Mouse (Mus musculus) MEL (cell line): ENCODE measurements at regions not wholly inside any gene's neighbourhood (a gene's known extent, or its start where the extent isn't known, plus 50 kb on each side); places are given as distances from the start of the nearest gene placed in this dataset.

Experiments
- DNase-seq: peaks from one replicate; pipeline ENCODE4 v3.0.0; 2011; ENCODE audit warnings: low read depth, low spot score
- H3K27ac ChIP-seq: 2 replicates; pipeline ENCODE4 v1.5.1; 2012; ENCODE audit warnings: low read depth, mild to moderate bottlenecking, control low read depth, low read length, moderate library complexity; ENCODE audit not compliant: control insufficient read depth
- H3K27me3 ChIP-seq, 2 experiments: fragments of 150-350 bp in 1 of 2; sonication (generic) in 1 of 2; 2 replicates each; pipeline ENCODE4 v1.6.1; 2012; ENCODE audit warnings: low read length in 2 of 2, mild to moderate bottlenecking in 2 of 2, improper control_type of control experiment in 1 of 2, moderate library complexity in 1 of 2; ENCODE audit not compliant: insufficient read depth in 2 of 2, control insufficient read depth in 1 of 2
- H3K36me3 ChIP-seq, 2 experiments: 2 replicates each; pipeline ENCODE4 v1.6.1; 2012 to 2014; ENCODE audit warnings: low read length in 2 of 2, improper control_type of control experiment in 1 of 2, inconsistent platforms in 1 of 2, mild to moderate bottlenecking in 1 of 2; ENCODE audit not compliant: insufficient read depth in 2 of 2, control insufficient read depth in 1 of 2
- H3K4me1 ChIP-seq, 2 experiments: fragments of 150-350 bp in 1 of 2; sonication (generic) in 1 of 2; 2 replicates each; pipeline ENCODE4 v1.6.1; 2012; ENCODE audit warnings: low read length in 2 of 2, improper control_type of control experiment in 1 of 2, mild to moderate bottlenecking in 1 of 2; ENCODE audit not compliant: insufficient read depth in 2 of 2, control insufficient read depth in 1 of 2
- H3K4me3 ChIP-seq, 2 experiments: fragments of 150-350 bp in 1 of 2; sonication (generic) in 1 of 2; 2 replicates each; pipeline ENCODE4 v1.5.1; 2012; ENCODE audit warnings: low read depth in 2 of 2, low read length in 2 of 2, mild to moderate bottlenecking in 2 of 2, moderate library complexity in 2 of 2, control low read depth in 1 of 2, improper control_type of control experiment in 1 of 2; ENCODE audit not compliant: control insufficient read depth in 1 of 2, insufficient read depth in 1 of 2
- H3K79me2 ChIP-seq: 2 replicates; pipeline ENCODE4 v1.6.1; 2012; ENCODE audit warnings: mild to moderate bottlenecking, low read length, moderate library complexity; ENCODE audit not compliant: control insufficient read depth, poor library complexity, insufficient read depth
- H3K9ac ChIP-seq: 2 replicates; pipeline ENCODE4 v1.6.1; 2012; ENCODE audit warnings: low read depth, mild to moderate bottlenecking, control low read depth, low read length, moderate library complexity; ENCODE audit not compliant: control insufficient read depth, poor library complexity, severe bottlenecking
- H3K9me3 ChIP-seq: fragments of 150-350 bp; sonication (generic); replicated peaks from 2 replicates; pipeline ENCODE4 v1.6.1; 2012; ENCODE audit warnings: mild to moderate bottlenecking, low read length, improper control_type of control experiment, moderate library complexity; ENCODE audit not compliant: insufficient read depth
- BHLHE40 ChIP-seq: IDR thresholded peaks from 2 replicates; pipeline ENCODE4 v1.6.1; 2012; ENCODE audit warnings: low read depth, mild to moderate bottlenecking, inconsistent platforms, low read length, improper control_type of control experiment, borderline replicate concordance
- CHD2 ChIP-seq: IDR thresholded peaks from 2 replicates; pipeline ENCODE4 v1.6.1; 2011; ENCODE audit warnings: low read length, improper control_type of control experiment
- CTCF ChIP-seq, 3 experiments: IDR thresholded peaks in 2 of 3; conservative IDR thresholded peaks in 1 of 3; 2 replicates each; pipeline ENCODE4 v1.5.1; 2011 to 2012; ENCODE audit warnings: low read length in 3 of 3, low read depth in 2 of 3, mild to moderate bottlenecking in 2 of 3, improper control_type of control experiment in 1 of 3, inconsistent platforms in 1 of 3, mixed read lengths in 1 of 3, moderate library complexity in 1 of 3; ENCODE audit not compliant: control insufficient read depth in 1 of 3, insufficient read depth in 1 of 3, poor library complexity in 1 of 3, severe bottlenecking in 1 of 3
- E2F4 ChIP-seq: IDR thresholded peaks from 2 replicates; pipeline ENCODE4 v1.6.1; 2011; ENCODE audit warnings: low read depth, low read length, improper control_type of control experiment, borderline replicate concordance
- ELF1 ChIP-seq: IDR thresholded peaks from 2 replicates; pipeline ENCODE4 v1.6.1; 2014; ENCODE audit warnings: low read depth, mild to moderate bottlenecking, inconsistent platforms, low read length, improper control_type of control experiment, moderate library complexity
- EP300 ChIP-seq, 2 experiments: IDR thresholded peaks; 2 replicates each; pipeline ENCODE4 v1.6.1; 2011; ENCODE audit warnings: improper control_type of control experiment in 2 of 2, low read length in 2 of 2, low read depth in 1 of 2, mild to moderate bottlenecking in 1 of 2
- ETS1 ChIP-seq: IDR thresholded peaks from 2 replicates; pipeline ENCODE4 v1.6.1; 2012; ENCODE audit warnings: low read depth, mild to moderate bottlenecking, inconsistent platforms, low read length, improper control_type of control experiment, moderate library complexity
- GABPA ChIP-seq: IDR thresholded peaks from 2 replicates; pipeline ENCODE4 v1.6.1; 2012; ENCODE audit warnings: low read depth, mild to moderate bottlenecking, inconsistent platforms, low read length, improper control_type of control experiment, moderate library complexity
- GATA1 ChIP-seq: IDR thresholded peaks from 2 replicates; pipeline ENCODE4 v1.6.1; 2011; ENCODE audit warnings: low read depth, low read length, improper control_type of control experiment
- JUND ChIP-seq: IDR thresholded peaks from 2 replicates; pipeline ENCODE4 v1.6.1; 2011; ENCODE audit warnings: low read depth, mild to moderate bottlenecking, improper control_type of control experiment, low read length
- KAT2A ChIP-seq: conservative IDR thresholded peaks from 2 replicates; pipeline ENCODE4 v1.6.1; 2012; ENCODE audit warnings: low read depth, low read length, improper control_type of control experiment, inconsistent platforms
- MAFK ChIP-seq: IDR thresholded peaks from 2 replicates; pipeline ENCODE4 v1.6.1; 2011; ENCODE audit warnings: low read depth, mild to moderate bottlenecking, low read length, improper control_type of control experiment, borderline replicate concordance
- MAZ ChIP-seq: IDR thresholded peaks from 2 replicates; pipeline ENCODE4 v1.6.1; 2012; ENCODE audit warnings: low read depth, mild to moderate bottlenecking, inconsistent platforms, low read length, improper control_type of control experiment
- MEF2A ChIP-seq: IDR thresholded peaks from 2 replicates; pipeline ENCODE4 v1.6.1; 2014; ENCODE audit warnings: low read depth, mild to moderate bottlenecking, inconsistent platforms, low read length, improper control_type of control experiment; ENCODE audit not compliant: poor library complexity, insufficient replicate concordance, severe bottlenecking; ENCODE audit errors: extremely low read depth
- MXI1 ChIP-seq: IDR thresholded peaks from 2 replicates; pipeline ENCODE4 v1.6.1; 2011; ENCODE audit warnings: mild to moderate bottlenecking, low read depth, low read length, improper control_type of control experiment
- MYB ChIP-seq: IDR thresholded peaks from 2 replicates; pipeline ENCODE4 v1.6.1; 2011; ENCODE audit warnings: mild to moderate bottlenecking, low read depth, low read length, improper control_type of control experiment
- MYC ChIP-seq: IDR thresholded peaks from 2 replicates; pipeline ENCODE4 v1.6.1; 2011; ENCODE audit warnings: low read depth, mild to moderate bottlenecking, low read length, improper control_type of control experiment, moderate library complexity
- NELFE ChIP-seq: IDR thresholded peaks from 2 replicates; pipeline ENCODE4 v1.6.1; 2011; ENCODE audit warnings: low read depth, low read length, improper control_type of control experiment
- NRF1 ChIP-seq: IDR thresholded peaks from 2 replicates; pipeline ENCODE4 v1.6.1; 2014; ENCODE audit warnings: low read depth, mild to moderate bottlenecking, inconsistent platforms, low read length, improper control_type of control experiment, moderate library complexity; ENCODE audit not compliant: poor library complexity, insufficient read depth, severe bottlenecking
- POLR2A ChIP-seq, 2 experiments: IDR thresholded peaks; 2 replicates each; pipeline ENCODE4 v1.6.1; 2011 to 2012; ENCODE audit warnings: low read length in 2 of 2, mild to moderate bottlenecking in 2 of 2, control low read depth in 1 of 2, improper control_type of control experiment in 1 of 2, low read depth in 1 of 2, moderate library complexity in 1 of 2; ENCODE audit not compliant: control insufficient read depth in 1 of 2, insufficient read depth in 1 of 2, poor library complexity in 1 of 2
- POLR2AphosphoS2 ChIP-seq: IDR thresholded peaks from 2 replicates; pipeline ENCODE4 v1.6.1; 2011; ENCODE audit warnings: low read length, improper control_type of control experiment
- POLR2AphosphoS5 ChIP-seq: IDR thresholded peaks from 2 replicates; pipeline ENCODE4 v1.6.1; 2012; ENCODE audit warnings: low read depth, borderline replicate concordance, mild to moderate bottlenecking, inconsistent platforms, low read length, moderate library complexity, mixed read lengths
- RAD21 ChIP-seq: IDR thresholded peaks from 2 replicates; pipeline ENCODE4 v1.6.1; 2011; ENCODE audit warnings: mild to moderate bottlenecking, low read depth, low read length, improper control_type of control experiment
- SIN3A ChIP-seq: IDR thresholded peaks from 2 replicates; pipeline ENCODE4 v1.6.1; 2012; ENCODE audit warnings: low read length, improper control_type of control experiment, inconsistent platforms
- UBTF ChIP-seq: IDR thresholded peaks from 2 replicates; pipeline ENCODE4 v1.6.1; 2012; ENCODE audit warnings: low read depth, mild to moderate bottlenecking, inconsistent platforms, low read length, improper control_type of control experiment, moderate library complexity, borderline replicate concordance; ENCODE audit not compliant: insufficient read depth
- USF1 ChIP-seq: IDR thresholded peaks from 2 replicates; pipeline ENCODE4 v1.6.1; 2014; ENCODE audit warnings: low read depth, mild to moderate bottlenecking, inconsistent platforms, low read length, improper control_type of control experiment, moderate library complexity
- USF2 ChIP-seq, 2 experiments: IDR thresholded peaks; 2 replicates each; pipeline ENCODE4 v1.6.1; 2011 to 2012; ENCODE audit warnings: improper control_type of control experiment in 2 of 2, low read length in 2 of 2, borderline replicate concordance in 1 of 2, inconsistent platforms in 1 of 2, low read depth in 1 of 2, mild to moderate bottlenecking in 1 of 2; ENCODE audit not compliant: insufficient read depth in 1 of 2
- ZC3H11A ChIP-seq: IDR thresholded peaks from 2 replicates; pipeline ENCODE4 v1.6.1; 2012; ENCODE audit warnings: low read depth, mild to moderate bottlenecking, inconsistent platforms, low read length, improper control_type of control experiment
- ZKSCAN1 ChIP-seq: IDR thresholded peaks from 2 replicates; pipeline ENCODE4 v1.6.1; 2012; ENCODE audit warnings: low read depth, mild to moderate bottlenecking, inconsistent platforms, low read length, improper control_type of control experiment, moderate library complexity
- ZNF384 ChIP-seq: IDR thresholded peaks from 2 replicates; pipeline ENCODE4 v1.6.1; 2012; ENCODE audit warnings: low read depth, mild to moderate bottlenecking, inconsistent platforms, low read length, improper control_type of control experiment

DNA sequence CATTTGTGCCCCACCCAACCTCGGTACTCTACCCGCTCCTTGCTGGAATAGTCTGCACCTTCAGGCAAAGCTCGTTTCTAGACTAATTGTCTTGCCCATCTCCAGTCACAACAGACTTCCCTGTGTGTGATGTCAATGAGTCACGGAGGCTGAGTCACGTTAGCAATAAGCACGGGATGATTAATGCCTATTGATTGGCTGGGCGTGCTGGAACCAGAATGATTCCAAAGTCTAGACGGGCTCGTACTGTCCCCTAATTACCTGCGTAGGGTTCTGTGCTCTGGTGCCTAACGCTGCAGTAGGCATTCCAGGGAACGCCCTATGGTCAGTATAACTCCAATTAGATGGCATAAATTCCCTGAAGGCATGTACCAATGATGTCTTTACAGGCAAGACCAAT lies 78.8 kb upstream of the Atxn1 start:
- peaks cover 0 to 2% of the 10 kb centered on the region in 2 experiments; a peak in 1 of 4 replicates for H3K36me3 ChIP-seq
- no peaks in the 10 kb centered on the region for H3K79me2 ChIP-seq
- H3K4me3 ChIP-seq, result peak overlapping the region in 1 of 2 experiments; percentile 53; a peak in 2 of 4 replicates
- peaks cover 4 to 12% of the 10 kb centered on the region in 2 experiments; a peak in 3 of 4 replicates for H3K4me1 ChIP-seq
- H3K27me3 ChIP-seq, result no peaks in the 10 kb centered on the region
- no peak overlapping the region; the same call in 1 of the 2 replicates for H3K9ac ChIP-seq
- peak; percentile 27 for DNase-seq
- no peaks in the 10 kb centered on the region for H3K9me3 ChIP-seq
- no peak overlapping the region for H3K27ac ChIP-seq
- TF ChIP-seq USF1 (no peak), GATA1 (no peak), USF2 (IDR thresholded peaks at IDR 0.05; ENCODE audit: borderline replicate concordance in 1 of 2, insufficient read depth in 1 of 2, low read depth in 1 of 2, low read length in 2 of 2) (no peak), MAFK (no peak), BHLHE40 (no peak), POLR2AphosphoS2 (no peak), MEF2A (no peak), ZKSCAN1 (no peak), MYB (no peak), MXI1 (no peak), ELF1 (no peak), ETS1 (no peak), CHD2 (no peak), MAZ (no peak), CTCF (IDR thresholded peaks at IDR 0.05 in 2 of 3, conservative IDR thresholded peaks at IDR 0.05 in 1 of 3; ENCODE audit: control insufficient read depth in 1 of 3, insufficient read depth in 1 of 3, low read depth in 2 of 3, low read length in 3 of 3, poor library complexity in 1 of 3, severe bottlenecking in 1 of 3) (no peak), ZC3H11A (no peak), GABPA (no peak)
- TF ChIP-seq, all 39 proteins: peak for 0

DNA sequence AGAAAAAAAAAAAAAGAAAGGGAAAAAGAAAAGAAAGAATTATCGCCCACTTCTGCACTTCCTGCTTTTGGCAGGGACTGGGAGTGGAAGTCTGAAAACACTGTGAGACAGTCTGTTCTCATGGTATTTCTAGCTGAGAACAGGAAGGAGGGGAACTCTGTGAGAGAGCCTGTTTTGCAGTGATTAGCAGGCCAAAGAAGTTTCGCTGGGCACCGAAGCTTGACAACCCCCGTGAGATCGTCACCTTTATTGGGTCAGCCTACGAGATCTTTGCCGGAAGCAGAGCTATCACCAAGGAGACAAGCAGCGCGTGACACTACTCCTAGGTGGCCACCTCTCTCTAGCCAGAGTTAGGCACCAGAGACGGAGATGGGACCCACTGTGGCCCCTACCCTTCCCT lies 78.2 kb upstream of the Atxn1 start:
- H3K4me3 ChIP-seq, result peak overlapping the region; percentile 49 to 53
- no peaks in the 10 kb centered on the region for H3K9me3 ChIP-seq
- peak; percentile 74 for DNase-seq
- peak overlapping the region; percentile 5 for H3K27ac ChIP-seq
- peaks cover 4 to 12% of the 10 kb centered on the region in 2 experiments; a peak in 3 of 4 replicates for H3K4me1 ChIP-seq
- no peaks in the 10 kb centered on the region for H3K79me2 ChIP-seq
- peak overlapping the region; percentile 59 for H3K9ac ChIP-seq
- H3K36me3 ChIP-seq, result peaks cover 0 to 2% of the 10 kb centered on the region in 2 experiments; a peak in 1 of 4 replicates
- no peaks in the 10 kb centered on the region for H3K27me3 ChIP-seq
- no peak for TF ChIP-seq CTCF (IDR thresholded peaks at IDR 0.05 in 2 of 3, conservative IDR thresholded peaks at IDR 0.05 in 1 of 3; ENCODE audit: control insufficient read depth in 1 of 3, insufficient read depth in 1 of 3, low read depth in 2 of 3, low read length in 3 of 3, poor library complexity in 1 of 3, severe bottlenecking in 1 of 3)
- no peak for TF ChIP-seq POLR2AphosphoS5
- no peak for TF ChIP-seq USF1
- TF ChIP-seq ZNF384, result peak; percentile 59; the same call in 1 of the 2 replicates
- no peak for TF ChIP-seq RAD21
- peak; percentile 59; the same call in 1 of the 2 replicates for TF ChIP-seq ELF1
- TF ChIP-seq ZC3H11A, result no peak
- TF ChIP-seq UBTF, result no peak
- 0 out of 4 replicates have a peak, but pooled peaks of 1 of the 2 experiments have one; percentile 34 for TF ChIP-seq POLR2A (IDR thresholded peaks at IDR 0.05; ENCODE audit: control insufficient read depth in 1 of 2, insufficient read depth in 1 of 2, low read depth in 1 of 2, low read length in 2 of 2, poor library complexity in 1 of 2)
- TF ChIP-seq MYC, result no peak
- TF ChIP-seq MXI1, result no peak
- no peak for TF ChIP-seq KAT2A
- TF ChIP-seq NELFE, result no peak
- no peak for TF ChIP-seq E2F4
- TF ChIP-seq GABPA, result no peak
- TF ChIP-seq MEF2A, result no peak
- no peak; a peak in 1 of 4 replicates for TF ChIP-seq EP300 (IDR thresholded peaks at IDR 0.05; ENCODE audit: low read depth in 1 of 2, low read length in 2 of 2)
- no peak for TF ChIP-seq MAZ
- no peak for TF ChIP-seq SIN3A
- no peak for TF ChIP-seq JUND
- no peak for TF ChIP-seq NRF1
- no peak for TF ChIP-seq ETS1
- no peak for TF ChIP-seq USF2 (IDR thresholded peaks at IDR 0.05; ENCODE audit: borderline replicate concordance in 1 of 2, insufficient read depth in 1 of 2, low read depth in 1 of 2, low read length in 2 of 2)
